Mouse (Mus musculus) lung, embryonic 14.5 days (tissue): ENCODE measurements around the gene Ager. TPM values are rescaled to one million over a fixed set of nuclear protein-coding genes. Genes with fewer than 3 reads are reported as not detected.

Experiments used
- ATAC-seq: fragments of 200-750 bp; cut with Nextera tagmentation; 2 replicates; pipeline ENCODE4 v1.8.0; 2017; ENCODE audit warnings: mild to moderate bottlenecking, moderate TSS enrichment, moderate library complexity; ENCODE audit not compliant: insufficient read depth
- DNase-seq: peaks from one replicate; pipeline ENCODE4 v3.0.0-alpha.2; 2015
- H3K27ac ChIP-seq: fragments of 300-500 bp; sonication (generic); 2 replicates; pipeline ENCODE4 v1.5.1; 2014; ENCODE audit warnings: low read depth, mild to moderate bottlenecking, moderate library complexity
- H3K27me3 ChIP-seq: fragments of 300-500 bp; sonication (generic); 2 replicates; pipeline ENCODE4 v1.6.1; 2014; ENCODE audit warnings: low read length, control low read depth; ENCODE audit not compliant: insufficient read depth
- H3K36me3 ChIP-seq: fragments of 300-500 bp; sonication (generic); 2 replicates; pipeline ENCODE4 v1.6.1; 2014; ENCODE audit warnings: control low read depth; ENCODE audit not compliant: insufficient read depth
- H3K4me1 ChIP-seq: fragments of 300-500 bp; sonication (generic); 2 replicates; pipeline ENCODE4 v1.6.1; 2014; ENCODE audit warnings: antibody characterized with exemption, control low read depth; ENCODE audit not compliant: insufficient read depth
- H3K4me2 ChIP-seq: fragments of 300-500 bp; sonication (generic); 2 replicates; pipeline ENCODE4 v1.6.1; 2014; ENCODE audit warnings: mild to moderate bottlenecking
- H3K4me3 ChIP-seq: fragments of 300-500 bp; sonication (generic); 2 replicates; pipeline ENCODE4 v1.5.1; 2014; ENCODE audit warnings: low read depth, low read length
- H3K9ac ChIP-seq: fragments of 300-500 bp; sonication (generic); 2 replicates; pipeline ENCODE4 v1.6.1; 2014
- H3K9me3 ChIP-seq: fragments of 300-500 bp; sonication (generic); 2 replicates; pipeline ENCODE4 v1.6.1; 2016; ENCODE audit warnings: low read depth, low read length, control low read depth
- CTCF ChIP-seq: IDR thresholded peaks from 2 replicates; pipeline ENCODE4 v1.5.1; 2016; ENCODE audit warnings: antibody characterized with exemption, low read depth
- WGBS: fragments of 180-500 bp; shearing (Covaris S2); extraction: QIAGEN DNeasy Blood & Tissue Kit; methylation state at CpG from one replicate; pipeline ENCODE4 v1.1.7; 2014; 5-methylcytosine and 5-hydroxymethylcytosine counted together
- polyA plus RNA-seq: library from polyadenylated mRNA; unstranded; fragments of >200 nt; fragmentation: Nextera tagmentation; extraction: Ambion mirVana; gene quantifications from 2 replicates; pipeline ENCODE4 v1.2.1, GENCODE M21; 2014

The Ager gene
- polyA plus RNA-seq, 1 experiment from 2014 or later, result 64.7 TPM

GRCm38 (mm10) chr17:34629796-34630603, 32.3 kb downstream of the Ager start:
- peaks cover 6% of the 10 kb centered on the region; the same call in 1 of the 2 replicates for H3K36me3 ChIP-seq
- no peak overlapping the region for H3K27ac ChIP-seq
- DNase-seq (no peak), ATAC-seq (no peak)
- H3K9ac ChIP-seq, result no peak overlapping the region
- no peaks in the 10 kb centered on the region for H3K9me3 ChIP-seq
- peak overlapping the region; percentile 92 for H3K4me2 ChIP-seq
- H3K4me1 ChIP-seq, result peaks cover 16% of the 10 kb centered on the region; the same call in 1 of the 2 replicates
- WGBS, result 16% methylated on average over 12 of the region's 12 CpGs
- peak overlapping the region; percentile 21; the same call in 1 of the 2 replicates for H3K4me3 ChIP-seq
- peaks cover 51% of the 10 kb centered on the region for H3K27me3 ChIP-seq
- TF ChIP-seq CTCF, result no peak

- no peaks in the 10 kb centered on the region for H3K36me3 ChIP-seq
- H3K4me1 ChIP-seq, result peaks cover 16% of the 10 kb centered on the region; the same call in 1 of the 2 replicates
- ATAC-seq, result no peak
- peaks cover 51% of the 10 kb centered on the region for H3K27me3 ChIP-seq
- H3K27ac ChIP-seq, result no peak overlapping the region
- no peaks in the 10 kb centered on the region for H3K9me3 ChIP-seq
- 1% methylated on average over 48 of the region's 48 CpGs for WGBS
- no peak overlapping the region; the same call in 1 of the 2 replicates for H3K9ac ChIP-seq
- DNase-seq, result no peak
- peak overlapping the region; percentile 48 for H3K4me2 ChIP-seq
- no peak for TF ChIP-seq CTCF
- H3K4me3 ChIP-seq, result peak overlapping the region; percentile 23
Measured at GRCm38 (mm10) chr17:34630761-34631301, 33.2 kb downstream of the Ager start.

- no peaks in the 10 kb centered on the region for H3K36me3 ChIP-seq
- DNase-seq, result no peak
- H3K4me2 ChIP-seq, result peak overlapping the region; percentile 67
- H3K9ac ChIP-seq, result no peak overlapping the region; the same call in 1 of the 2 replicates
- TF ChIP-seq CTCF, result no peak
- no peak overlapping the region for H3K27ac ChIP-seq
- 6% methylated on average over 12 of the region's 12 CpGs for WGBS
- H3K27me3 ChIP-seq, result peaks cover 51% of the 10 kb centered on the region
- ATAC-seq, result no peak
- peaks cover 10% of the 10 kb centered on the region; the same call in 1 of the 2 replicates for H3K4me1 ChIP-seq
- H3K9me3 ChIP-seq, result no peaks in the 10 kb centered on the region
- peak overlapping the region; percentile 37 for H3K4me3 ChIP-seq
Measured at GRCm38 (mm10) chr17:34631647-34632046, 34.0 kb downstream of the Ager start.

GRCm38 (mm10) chr17:34632261-34632691, 34.6 kb downstream of the Ager start:
- TF ChIP-seq CTCF, result no peak
- ATAC-seq, result peak; percentile 36
- H3K4me3 ChIP-seq, result peak overlapping the region; percentile 37
- H3K9me3 ChIP-seq, result no peaks in the 10 kb centered on the region
- H3K4me1 ChIP-seq, result peaks cover 10% of the 10 kb centered on the region; the same call in 1 of the 2 replicates
- H3K9ac ChIP-seq, result peak overlapping the region; percentile 2; the same call in 1 of the 2 replicates
- H3K27ac ChIP-seq, result no peak overlapping the region
- under 1% methylated on average over 26 of the region's 26 CpGs for WGBS
- H3K36me3 ChIP-seq, result no peaks in the 10 kb centered on the region
- peaks cover 51% of the 10 kb centered on the region for H3K27me3 ChIP-seq
- H3K4me2 ChIP-seq, result peak overlapping the region; percentile 67
- peak; percentile 80 for DNase-seq

- 60% methylated on average over 2 of the region's 2 CpGs for WGBS
- TF ChIP-seq CTCF, result no peak
- ATAC-seq (no peak), DNase-seq (no peak)
- no peaks in the 10 kb centered on the region for H3K9me3 ChIP-seq
- H3K27me3 ChIP-seq, result peaks cover 32% of the 10 kb centered on the region
- no peak overlapping the region for H3K9ac ChIP-seq
- H3K36me3 ChIP-seq, result no peaks in the 10 kb centered on the region
- no peak overlapping the region for H3K4me3 ChIP-seq
- no peak overlapping the region for H3K4me2 ChIP-seq
- peaks cover 3% of the 10 kb centered on the region; the same call in 1 of the 2 replicates for H3K4me1 ChIP-seq
- H3K27ac ChIP-seq, result no peak overlapping the region
Measured at GRCm38 (mm10) chr17:34635671-34636070, 38.0 kb downstream of the Ager start.

GRCm38 (mm10) chr17:34637459-34637858, 39.8 kb downstream of the Ager start:
- TF ChIP-seq CTCF, result no peak
- DNase-seq, result no peak
- no peak overlapping the region for H3K27ac ChIP-seq
- peaks cover 15% of the 10 kb centered on the region; the same call in 1 of the 2 replicates for H3K27me3 ChIP-seq
- H3K4me1 ChIP-seq, result no peaks in the 10 kb centered on the region
- H3K9me3 ChIP-seq, result no peaks in the 10 kb centered on the region
- ATAC-seq, result no peak
- 60% methylated on average over 3 of the region's 3 CpGs for WGBS
- H3K4me2 ChIP-seq, result no peak overlapping the region
- H3K9ac ChIP-seq, result no peak overlapping the region
- no peak overlapping the region for H3K4me3 ChIP-seq
- no peaks in the 10 kb centered on the region for H3K36me3 ChIP-seq
